Mouse (Mus musculus) embryo, embryonic 9.5 days (tissue): ENCODE results near the gene Clec2g.
"Not testable (repeated sequence)": the region's sequence is repeated elsewhere in the genome, so short reads cannot be mapped to it uniquely, and the experiment has no call there.

ENCODE experiments used
- DNase-seq: peaks from one replicate; pipeline ENCODE4 v3.0.0-alpha.2; 2017; ENCODE audit errors: extremely low spot score

The Clec2g gene

DNA sequence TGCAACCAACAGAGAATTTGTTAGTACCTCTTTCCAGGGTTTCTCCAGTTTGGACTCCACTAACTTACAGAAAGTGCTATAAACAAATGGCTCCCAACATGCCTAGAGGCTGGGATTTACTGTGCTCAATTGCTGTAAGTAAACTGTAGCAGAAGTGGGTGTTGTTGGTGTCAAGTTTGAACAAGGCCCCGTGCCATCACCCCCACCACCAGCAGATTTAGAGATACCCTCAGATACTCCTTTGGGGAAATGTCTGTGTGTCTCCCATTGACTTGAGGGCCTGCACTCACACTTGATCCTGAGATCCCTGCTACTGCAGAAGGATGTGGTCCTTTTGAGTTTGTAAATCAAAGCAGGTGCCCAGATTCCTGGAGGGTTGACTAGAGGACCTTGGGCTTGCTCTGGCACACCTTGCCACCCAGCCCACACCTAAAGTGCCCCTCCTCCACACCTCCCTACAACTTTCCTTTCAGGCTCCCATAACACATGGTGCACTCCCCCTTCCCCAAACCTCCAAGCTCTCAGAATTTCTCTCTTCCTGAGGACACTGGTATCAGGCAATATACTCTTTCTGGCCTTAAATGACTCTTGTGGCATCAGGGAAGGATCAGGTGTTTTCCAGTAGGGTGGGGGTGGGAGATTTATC, 37.3 kb downstream of the Clec2g start:
- no peak for DNase-seq

DNA sequence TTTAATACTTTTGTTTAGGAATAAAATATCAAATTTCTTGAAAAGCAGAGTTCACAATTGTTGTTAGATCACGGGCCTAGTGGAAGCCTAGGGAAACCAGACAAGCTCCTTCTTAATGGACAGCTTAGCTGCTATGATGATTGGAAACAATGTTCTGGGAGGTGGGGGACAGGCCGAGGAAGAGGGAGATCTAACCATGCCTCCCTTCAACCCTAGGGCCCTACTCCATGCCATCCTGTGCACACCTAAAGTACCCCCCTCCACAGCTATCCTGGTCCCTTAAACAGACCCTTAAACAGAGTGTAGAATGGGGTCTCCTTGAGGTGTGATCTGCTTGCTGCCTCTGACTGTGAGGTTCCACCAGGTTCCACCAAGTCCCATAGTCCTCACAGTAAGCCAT, 38.0 kb downstream of the Clec2g start:
- no peak for DNase-seq

DNA sequence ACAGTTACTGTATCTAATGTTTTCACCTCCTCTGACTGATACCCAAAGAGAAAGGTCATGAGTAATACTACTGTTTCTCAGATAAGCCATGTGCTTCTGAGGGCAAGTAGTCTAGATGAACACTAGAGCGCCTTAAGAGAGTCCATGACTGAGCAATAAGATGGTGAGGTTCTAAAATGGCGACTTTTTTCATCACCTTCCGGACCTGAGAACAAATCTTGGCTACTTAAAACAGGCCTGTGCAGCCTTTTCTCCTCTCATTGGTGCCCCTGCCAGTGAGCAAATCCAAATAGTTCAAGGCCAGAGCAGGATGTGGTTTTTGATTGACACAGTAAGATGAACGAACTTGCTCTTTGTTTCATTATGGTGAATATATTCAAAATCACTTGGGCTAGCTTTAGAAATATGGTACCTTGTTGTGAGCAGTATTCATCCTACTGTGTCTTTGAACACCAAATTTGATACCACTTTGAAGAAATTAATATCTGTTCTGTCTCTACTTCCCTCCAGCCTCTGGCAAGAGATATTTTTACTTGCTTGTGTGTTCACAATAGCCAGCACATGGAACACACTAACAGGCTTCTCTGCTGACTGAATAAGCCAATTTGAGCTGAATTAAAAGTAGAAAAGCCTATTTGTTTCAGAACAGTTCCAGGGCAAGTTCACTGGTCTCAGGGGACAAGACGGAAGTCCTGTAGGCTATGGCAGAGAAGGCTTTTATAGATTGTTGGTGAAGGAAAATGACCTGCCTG, 38.7 kb downstream of the Clec2g start:
- DNase-seq: no peak

DNA sequence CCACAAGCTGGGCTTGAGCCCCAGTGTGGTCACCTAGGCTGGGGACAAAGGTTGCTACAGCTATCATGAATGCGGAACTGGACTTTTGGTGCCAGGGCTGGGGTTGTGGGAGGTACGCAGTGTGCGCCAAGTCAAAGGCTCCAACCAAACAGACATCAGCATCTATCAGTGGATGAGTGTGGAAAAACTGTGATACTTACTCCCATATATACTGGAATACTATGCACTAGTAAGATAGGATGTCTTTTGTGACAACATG, 39.2 kb downstream of the Clec2g start:
- no peak for DNase-seq

DNA sequence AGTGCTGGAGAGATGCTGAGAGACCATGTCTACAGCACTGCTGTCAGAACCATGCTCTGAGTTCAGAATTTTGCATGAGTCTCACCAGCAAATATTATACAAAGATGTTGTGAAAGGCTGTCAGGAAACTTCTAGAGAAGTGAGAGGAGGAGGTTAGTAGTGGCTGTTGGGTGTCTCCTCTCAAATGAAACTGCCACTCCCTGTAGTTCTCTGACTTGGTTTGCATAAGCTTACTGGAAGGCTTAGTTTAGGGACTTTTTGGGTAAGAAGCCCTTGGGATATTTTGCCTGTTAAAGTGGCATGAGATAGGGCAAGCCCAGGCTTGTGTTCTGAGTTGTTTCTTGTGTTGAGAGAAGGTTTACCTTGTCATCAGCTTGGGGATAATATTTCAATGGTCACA, 40.7 kb downstream of the Clec2g start:
- not testable (repeated sequence) for DNase-seq

GRCm38 (mm10) chr6:128976194-128976593, 42.0 kb downstream of the Clec2g start:
- no peak for DNase-seq

DNA sequence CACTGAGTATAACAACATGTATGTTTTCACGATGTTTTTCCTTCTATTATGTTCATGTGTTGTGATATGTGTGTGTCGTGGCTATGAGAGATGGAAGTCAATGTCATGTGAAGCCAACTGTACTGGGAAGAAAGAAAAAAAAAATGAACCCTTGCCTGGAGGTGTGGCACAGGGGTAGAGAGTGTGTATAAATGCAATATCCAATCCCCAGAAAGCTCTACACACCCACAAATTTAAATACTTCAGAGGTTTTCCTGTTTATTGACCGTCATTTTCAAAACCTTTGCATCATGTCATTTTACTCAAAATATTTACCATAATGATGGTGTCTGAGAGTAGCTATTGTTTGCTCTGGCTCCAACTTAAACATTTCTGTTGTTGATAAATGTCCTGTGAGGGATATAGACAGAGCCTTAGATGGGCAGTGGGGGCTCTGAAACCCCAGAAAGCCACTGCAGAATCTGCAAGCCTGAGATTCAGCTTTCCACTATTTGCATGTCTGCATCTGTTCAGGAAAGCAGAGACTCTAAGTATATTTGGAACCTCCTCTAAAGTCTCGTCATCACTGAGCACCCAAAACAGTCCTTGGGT, 47.9 kb downstream of the Clec2g start:
- not testable (repeated sequence) for DNase-seq

DNA sequence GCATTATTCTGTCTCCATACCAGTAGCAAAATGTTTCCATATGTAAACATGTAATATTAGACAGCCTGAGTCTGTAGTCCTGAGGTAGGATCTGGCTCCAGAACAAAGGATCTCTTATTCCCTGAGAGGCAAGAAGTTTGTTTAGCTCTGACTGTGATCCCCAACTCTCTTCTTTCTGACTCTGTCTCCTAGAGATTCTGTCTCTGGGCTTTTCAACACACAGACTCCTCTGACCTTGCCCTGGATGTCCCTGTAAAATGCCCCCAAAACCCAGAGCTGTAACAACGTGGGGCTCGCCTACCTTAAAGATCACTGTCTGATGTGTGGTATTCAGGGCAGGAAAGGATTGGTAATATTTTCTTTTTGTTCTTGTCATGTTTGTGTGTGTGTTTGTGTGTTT, 58.2 kb downstream of the Clec2g start:
- DNase-seq: peak; percentile 31

DNA sequence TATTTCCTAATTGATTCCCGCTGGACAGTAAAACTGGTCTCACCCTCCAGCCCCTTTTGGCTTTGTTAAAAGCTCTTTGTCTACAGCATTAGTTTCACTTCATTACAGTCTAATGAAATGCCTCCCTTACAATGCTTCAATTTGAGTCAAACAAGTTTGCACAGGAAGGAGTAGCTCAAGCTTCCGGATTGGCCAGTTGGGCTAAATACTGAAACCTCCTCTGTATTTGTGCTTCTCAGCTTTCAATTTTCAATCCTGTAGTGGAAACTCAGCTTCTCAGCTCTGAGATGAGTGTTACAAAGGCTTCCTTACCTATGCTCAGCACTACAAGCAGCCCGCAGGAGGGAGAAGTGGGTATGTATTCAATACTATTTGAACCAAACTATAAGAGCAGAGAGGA, 58.6 kb downstream of the Clec2g start:
- peak; percentile 31 for DNase-seq

GRCm38 (mm10) chr6:128993221-128993620, 59.0 kb downstream of the Clec2g start:
- DNase-seq: no peak

GRCm38 (mm10) chr6:128994336-128994735, 60.2 kb downstream of the Clec2g start:
- no peak for DNase-seq

DNA sequence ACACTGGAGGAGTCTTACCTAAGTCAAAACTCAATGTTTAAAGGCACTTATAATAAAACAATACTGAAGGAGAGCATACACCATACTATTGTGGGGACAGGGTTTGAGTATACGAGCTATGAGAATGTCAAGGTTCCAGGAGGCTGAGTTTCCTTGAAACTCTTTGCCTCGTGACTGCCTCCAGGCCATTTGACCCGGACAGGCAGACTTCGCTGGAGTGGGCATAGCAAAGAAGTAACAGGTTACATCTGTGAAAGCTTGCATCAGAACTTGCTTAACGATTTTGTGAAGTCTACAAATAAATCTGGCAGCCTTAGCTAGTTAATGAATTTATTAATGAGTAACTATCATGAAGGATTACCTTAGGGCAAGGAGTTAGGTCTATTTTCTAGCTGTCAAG, 60.6 kb downstream of the Clec2g start:
- no peak for DNase-seq

GRCm38 (mm10) chr6:128995250-128996053, 61.3 kb downstream of the Clec2g start:
- no peak for DNase-seq

GRCm38 (mm10) chr6:128996054-128996767, 62.0 kb downstream of the Clec2g start:
- DNase-seq: no peak

DNA sequence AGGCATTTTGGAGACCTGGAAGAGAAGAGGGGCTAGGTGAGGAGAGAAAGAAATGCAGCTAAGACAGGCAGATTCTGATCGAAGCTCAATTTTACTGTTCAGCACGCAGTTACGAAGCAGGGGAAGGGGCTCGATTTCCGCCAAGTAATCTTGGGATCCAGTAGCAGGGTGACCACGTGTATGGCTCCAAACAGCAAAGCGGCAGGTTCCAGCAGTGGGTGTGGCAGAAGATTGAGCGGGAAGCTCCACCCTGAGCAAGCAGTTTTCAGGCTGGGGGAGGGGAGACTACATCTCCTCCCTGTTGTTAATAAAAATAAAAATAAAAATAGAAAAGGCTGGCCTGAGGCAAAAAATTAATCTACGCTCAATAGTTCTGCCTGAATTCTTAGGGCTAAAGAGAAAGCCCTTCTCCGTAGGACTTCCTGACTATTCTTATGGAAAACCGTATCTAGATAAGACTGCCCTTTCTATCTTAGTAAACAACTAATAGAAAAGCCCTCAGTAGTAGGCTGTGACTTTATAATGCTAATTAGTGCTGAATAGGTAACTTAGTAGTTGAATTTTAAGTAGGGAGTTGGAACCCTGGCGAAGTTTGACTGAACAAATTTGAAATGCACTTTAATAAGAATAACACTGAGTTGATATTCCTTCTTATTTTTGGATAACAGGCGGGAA, 62.7 kb downstream of the Clec2g start:
- no peak for DNase-seq

DNA sequence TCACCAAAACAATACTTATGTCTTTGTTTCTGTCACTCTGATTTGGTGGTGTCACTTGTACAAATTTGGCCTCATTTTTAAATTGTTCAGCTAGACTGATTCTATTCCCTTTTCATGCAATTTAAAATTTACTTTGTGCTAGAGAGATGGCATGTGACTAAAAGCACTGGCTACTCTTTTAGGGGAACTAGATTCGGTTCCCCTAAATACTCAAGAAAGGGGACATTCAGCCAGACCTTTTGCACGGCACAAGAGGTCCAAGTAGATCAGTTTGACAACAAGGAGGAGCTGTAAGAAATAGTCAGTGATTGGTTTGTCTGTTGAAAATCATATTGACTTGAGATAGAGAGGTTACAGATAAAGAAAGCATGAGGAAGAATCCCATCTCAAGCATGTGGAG, 67.2 kb downstream of the Clec2g start:
- no peak for DNase-seq

DNA sequence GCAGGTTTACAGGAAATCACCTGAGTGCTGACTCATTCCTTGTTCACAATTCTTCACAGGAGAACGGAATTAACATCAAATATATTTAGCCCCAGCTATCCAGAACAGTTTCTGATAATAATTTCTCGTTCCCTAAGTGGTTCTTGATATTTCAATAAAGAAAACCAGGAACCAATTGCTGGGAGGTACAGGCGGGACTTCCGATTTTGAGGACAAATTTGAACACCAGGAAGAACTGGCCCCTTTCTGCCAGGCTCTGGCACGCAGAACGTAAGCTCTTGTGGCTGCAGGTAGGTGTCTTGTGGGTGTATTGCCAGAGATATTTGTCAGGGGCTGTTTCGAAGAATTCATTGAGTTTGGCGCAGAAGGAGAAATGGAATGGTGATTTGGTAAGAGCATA, 74.4 kb downstream of the Clec2g start:
- DNase-seq: no peak

DNA sequence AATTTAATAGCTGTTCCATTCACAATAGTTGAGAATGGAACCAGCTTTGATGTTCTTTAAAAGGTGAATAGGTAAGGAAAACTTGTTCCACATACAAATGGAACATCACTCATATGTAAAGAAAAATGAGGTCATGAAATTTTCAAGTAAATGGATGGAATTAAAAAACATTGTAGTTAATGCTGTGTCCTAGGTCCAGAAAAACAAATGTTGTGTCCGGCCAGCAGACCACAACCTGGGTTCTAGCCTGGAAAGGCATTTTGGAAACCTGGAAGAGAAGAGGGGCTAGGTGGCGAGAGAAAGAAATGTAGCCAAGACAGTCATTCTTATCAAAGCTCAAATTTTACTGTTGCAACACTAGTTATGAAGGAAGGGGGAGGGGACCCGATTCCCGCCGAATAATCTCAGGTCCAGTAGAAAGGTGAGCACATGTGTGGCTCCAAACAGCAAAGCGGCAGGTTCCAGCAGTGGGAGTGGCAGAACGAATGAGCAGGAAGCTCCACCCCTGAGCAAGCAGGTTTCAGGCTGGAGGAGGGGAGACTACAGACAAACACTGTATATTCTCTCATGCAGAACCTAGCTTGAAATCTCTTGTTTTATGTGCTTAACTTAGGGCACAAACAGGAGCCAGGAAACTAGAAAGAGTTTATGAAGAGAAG, 75.8 kb downstream of the Clec2g start:
- not testable (repeated sequence) for DNase-seq

DNA sequence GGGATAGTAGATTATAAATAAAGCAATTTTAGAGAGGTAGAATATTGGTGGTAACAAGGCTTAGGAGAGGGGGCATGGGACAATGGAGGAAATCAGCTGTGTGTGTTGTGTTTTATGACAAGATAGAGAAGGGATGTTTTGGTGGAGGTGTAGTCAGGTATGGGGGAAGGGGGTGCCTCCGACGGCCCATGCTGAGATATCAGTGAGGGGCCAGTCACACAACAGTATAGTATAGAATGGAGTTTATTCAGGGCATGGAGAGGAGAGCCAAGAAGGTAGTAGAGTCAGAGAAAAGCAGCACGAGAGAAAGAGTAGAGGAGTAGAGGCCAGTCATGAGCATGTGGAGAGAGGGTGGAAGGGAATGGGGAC, 76.3 kb downstream of the Clec2g start:
- no peak for DNase-seq

GRCm38 (mm10) chr6:129012012-129012411, 77.8 kb downstream of the Clec2g start:
- not testable (repeated sequence) for DNase-seq

- no peak for DNase-seq
Measured at GRCm38 (mm10) chr6:129012966-129013365, 78.8 kb downstream of the Clec2g start.
